Mouse (Mus musculus): ENCODE results near the gene Dvl3.
A peak's percentile ranks its signal among the peaks of the same experiment; 100 is the strongest.
"Not testable (repeated sequence)": the region's sequence is repeated elsewhere in the genome, so short reads cannot be mapped to it uniquely, and the experiment has no call there.

Dvl3 gene

GRCm38 (mm10) chr16:20516726-20517201 lies at the start of gene Dvl3:
Gene Dvl3 (plus strand): TSS chr16:20516982.
- DNase-seq: peak; percentile 95 to 98

DNA sequence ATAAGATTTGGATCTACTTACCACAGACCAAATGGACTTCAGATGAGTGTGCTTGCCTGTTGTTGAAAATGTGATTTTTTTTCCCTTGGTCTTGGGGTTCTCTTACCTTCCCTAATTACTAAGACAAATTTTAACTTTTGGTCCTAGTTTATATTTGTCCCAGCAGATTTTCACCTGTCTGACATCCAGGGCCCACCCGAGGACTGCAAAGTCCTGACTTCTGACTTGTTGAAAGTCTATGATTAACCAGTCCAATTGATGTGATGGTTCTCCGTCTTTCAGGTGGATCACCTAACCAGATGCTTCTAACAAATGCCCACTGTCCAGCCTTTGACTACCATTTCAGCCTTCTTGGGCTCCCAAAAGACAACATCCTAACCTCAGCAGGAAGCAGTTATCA lies 45.8 kb upstream of the Dvl3 start:
- no peak for DNase-seq

GRCm38 (mm10) chr16:20471686-20472085 lies 45.1 kb upstream of the Dvl3 start:
- no peak for DNase-seq

DNA sequence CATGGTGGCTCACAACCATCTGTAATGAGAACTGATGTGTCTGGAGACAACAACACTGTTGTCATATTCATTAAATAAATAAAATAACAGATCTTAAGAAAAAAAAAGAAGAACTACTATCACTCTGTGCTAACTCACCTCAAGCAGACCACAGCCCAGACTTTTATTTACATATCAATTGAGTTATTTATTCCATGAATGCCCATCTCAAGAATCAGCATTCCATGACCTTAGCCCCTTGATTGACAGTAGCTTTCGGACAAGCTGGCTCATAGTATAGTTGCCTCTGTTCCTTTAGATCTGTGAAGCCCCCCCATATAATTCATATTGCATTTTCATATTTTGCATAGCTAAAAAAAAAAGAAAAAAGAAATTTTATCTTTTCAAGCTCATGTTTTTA lies 43.0 kb upstream of the Dvl3 start:
- DNase-seq: no peak

DNA sequence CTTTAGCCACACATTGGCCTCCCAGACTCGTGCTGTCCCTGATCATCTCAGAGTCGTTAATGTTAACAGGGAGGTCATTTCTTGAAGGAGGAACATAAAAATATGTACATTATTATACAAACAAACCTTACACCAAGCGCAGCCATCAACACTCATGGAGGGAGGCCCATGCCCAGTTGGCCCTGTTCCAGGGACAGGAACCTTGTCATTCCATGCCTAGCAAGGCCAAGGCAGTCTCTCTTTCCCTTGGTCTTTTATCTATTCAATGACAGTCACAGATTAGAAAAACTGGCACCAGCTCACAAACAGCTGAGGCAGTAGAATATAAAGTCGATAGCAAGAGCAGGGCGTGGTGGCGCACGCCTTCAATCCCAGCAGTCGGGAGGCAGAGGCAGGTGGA lies 42.6 kb upstream of the Dvl3 start:
- no peak for DNase-seq

DNA sequence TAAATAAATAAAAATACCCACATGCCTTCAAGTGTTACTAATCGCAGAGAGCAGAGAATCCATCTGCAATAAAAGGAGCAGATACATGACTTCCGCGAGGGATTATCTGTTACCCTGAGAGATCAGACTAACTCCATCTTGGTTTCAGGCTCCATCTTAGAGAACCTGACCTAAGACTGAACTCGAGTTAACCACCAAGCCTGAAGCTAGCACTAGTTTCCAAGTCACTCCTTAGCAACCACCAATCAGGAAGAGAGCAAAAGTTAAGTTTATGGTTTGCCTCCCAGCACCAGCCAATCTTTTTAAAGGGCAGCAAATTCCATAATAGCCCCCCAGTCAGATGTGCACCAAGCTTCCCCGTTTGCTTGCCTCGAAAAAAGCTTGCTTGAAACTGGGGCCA lies 42.0 kb upstream of the Dvl3 start:
- DNase-seq: no peak

DNA sequence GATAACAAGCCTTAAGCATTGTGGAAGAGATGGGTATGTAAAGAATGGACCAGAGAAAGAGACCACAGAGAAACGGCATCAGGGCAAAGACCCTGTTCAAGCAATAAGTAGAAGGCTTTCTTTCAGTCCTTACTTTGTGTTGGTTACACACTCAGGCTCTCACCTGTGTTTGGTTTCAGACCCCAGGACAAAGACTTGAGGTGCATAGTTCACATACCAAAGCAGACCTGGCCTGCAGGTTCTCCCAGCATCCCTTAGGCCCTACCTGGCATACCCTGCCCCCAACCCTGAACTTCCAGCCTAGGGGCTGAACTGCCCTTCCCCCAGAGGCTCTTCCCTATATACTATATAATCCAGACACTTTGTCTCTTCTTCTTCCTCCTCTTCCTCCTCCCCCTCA lies 41.4 kb upstream of the Dvl3 start:
- peak in 1 of 2 experiments; percentile 30 for DNase-seq

GRCm38 (mm10) chr16:20476857-20477256 lies 39.9 kb upstream of the Dvl3 start:
- DNase-seq: peak; percentile 78 to 82

GRCm38 (mm10) chr16:20477270-20477669 lies 39.5 kb upstream of the Dvl3 start:
- DNase-seq: no peak

DNA sequence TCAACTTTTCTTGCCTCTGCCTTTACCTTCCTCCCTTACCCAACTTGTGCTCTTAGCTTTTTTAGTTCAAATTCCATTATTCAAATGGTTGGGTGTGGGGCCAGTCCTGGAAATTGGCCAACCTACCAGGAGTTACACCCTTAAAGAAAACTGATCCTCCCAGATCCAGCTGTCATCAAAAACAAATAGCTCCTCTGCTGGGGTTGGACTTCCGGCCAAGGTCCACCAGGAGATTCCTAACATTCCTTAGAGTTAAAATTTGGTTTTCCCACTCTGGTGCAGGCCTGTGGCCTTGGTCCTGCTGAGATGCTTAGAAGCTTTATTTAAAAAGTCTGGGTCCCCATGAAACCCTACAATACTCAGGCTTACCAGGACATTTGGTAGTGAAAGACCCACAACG lies 38.3 kb upstream of the Dvl3 start:
- no peak for DNase-seq

DNA sequence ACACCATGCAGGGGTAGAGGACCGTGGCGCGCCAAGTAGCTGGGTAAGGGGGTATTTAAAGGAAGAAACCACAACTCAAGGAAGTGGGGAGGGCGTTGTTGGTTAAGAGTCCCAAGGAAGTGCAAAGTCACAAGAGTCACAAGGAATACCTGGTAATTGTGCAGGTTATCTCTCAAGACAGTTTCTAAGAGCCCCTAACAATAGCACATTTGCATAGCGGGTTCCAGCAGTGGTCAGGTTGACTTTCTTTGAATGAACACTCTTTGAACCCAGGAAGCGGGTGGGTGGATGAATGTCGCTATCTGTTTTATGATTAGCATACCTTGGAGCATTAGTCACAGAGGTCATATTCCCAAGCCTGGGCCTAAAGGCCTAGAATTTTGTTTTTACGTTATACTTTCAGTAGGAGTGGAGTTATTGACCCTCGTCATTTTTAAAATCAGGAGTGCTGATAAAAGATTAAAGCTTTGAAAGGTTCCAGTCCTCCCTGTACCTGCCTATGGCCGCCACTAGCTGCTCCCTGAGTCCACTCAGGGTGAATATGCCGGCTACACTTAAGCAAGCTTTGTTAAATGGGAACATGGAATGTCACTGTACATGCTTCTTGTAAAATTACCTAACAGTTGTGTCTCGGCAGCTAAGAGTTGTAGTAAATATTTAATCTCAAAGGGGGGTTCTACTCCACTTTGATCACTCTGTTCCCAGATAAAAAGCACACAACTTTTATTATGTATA lies 37.6 kb upstream of the Dvl3 start:
- DNase-seq: not testable (repeated sequence)

GRCm38 (mm10) chr16:20480115-20480514 lies 36.7 kb upstream of the Dvl3 start:
- DNase-seq: peak in 1 of 2 experiments; percentile 24

GRCm38 (mm10) chr16:20481746-20482145 lies 35.0 kb upstream of the Dvl3 start:
- DNase-seq: no peak

DNA sequence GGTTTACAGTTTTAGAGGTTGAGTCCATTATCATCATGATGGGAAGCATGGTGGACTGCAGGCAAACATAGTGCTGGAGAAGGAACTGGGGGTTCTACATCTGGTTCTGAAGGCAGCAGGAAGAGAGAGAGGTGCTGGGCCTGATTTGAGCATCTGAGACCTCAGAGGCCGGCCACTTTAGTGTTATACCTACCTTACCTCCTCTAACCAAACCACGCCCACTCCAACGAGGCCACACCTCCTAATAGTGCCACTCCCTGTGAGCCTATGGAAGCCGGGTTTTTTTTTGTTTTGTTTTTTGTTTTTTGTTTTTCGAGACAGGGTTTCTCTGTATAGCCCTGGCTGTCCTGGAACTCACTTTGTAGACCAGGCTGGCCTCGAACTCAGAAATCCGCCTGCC lies 33.1 kb upstream of the Dvl3 start:
- not testable (repeated sequence) for DNase-seq

DNA sequence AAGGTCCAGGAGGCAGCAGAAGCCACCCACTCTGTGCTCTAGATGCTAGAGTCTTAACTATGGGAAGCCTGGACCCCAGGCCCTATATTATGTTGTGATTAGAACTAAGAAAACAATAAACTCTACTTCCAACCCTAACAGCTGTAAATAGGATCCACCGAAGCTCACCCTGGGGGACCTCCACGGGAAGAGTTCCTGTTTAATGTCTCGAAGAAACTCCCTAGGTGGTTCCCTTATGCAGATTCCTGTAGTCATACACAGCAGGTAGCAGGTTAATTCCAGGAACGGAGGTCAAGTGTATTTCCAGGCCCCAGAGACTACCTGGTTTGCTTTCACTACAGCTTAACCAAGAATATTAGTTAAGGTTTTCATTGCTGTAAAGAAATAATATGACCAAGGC lies 31.7 kb upstream of the Dvl3 start:
- DNase-seq: no peak

DNA sequence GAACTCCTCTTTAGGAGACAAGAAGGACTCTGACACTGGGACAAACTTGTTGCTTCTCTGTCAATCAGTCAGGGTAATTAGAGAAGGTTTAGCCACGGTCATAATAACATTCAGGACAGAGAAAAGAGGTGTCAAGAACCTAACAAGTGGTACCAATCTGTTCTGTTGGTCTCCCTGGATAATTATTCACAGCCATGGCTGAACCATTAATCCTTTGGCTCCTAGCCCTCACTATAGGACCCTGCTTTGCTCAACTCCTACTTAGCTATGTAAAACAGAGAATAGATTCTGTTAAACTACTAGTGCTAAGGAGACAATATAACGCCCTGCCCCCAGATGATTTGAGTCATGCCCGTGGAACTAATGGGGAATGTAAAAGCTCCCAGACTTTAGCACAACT lies 30.7 kb upstream of the Dvl3 start:
- no peak for DNase-seq

GRCm38 (mm10) chr16:20488151-20488550 lies 28.6 kb upstream of the Dvl3 start:
- no peak for DNase-seq

- DNase-seq: not testable (repeated sequence)
Measured at GRCm38 (mm10) chr16:20488751-20489150, 28.0 kb upstream of the Dvl3 start.

DNA sequence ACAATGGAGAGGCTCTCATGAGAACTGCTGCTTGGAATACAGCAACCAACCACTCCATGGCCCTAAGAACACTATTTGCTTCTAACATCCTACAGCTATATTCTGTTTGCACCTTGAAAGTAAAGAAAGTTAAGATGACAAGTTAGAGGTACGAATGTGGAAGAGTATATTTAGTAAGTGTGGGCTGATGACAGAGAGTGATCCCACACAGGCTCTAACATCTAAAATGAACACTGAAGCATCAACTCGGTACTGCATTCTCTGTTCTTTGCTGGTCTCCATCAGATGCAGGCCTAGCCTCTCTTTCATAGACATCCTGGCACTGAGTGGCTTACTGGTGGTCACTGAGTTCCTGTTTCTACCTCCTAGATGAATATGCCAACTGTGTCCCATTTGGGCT lies 27.5 kb upstream of the Dvl3 start:
- no peak for DNase-seq

GRCm38 (mm10) chr16:20490581-20490980 lies 26.2 kb upstream of the Dvl3 start:
- DNase-seq: no peak

DNA sequence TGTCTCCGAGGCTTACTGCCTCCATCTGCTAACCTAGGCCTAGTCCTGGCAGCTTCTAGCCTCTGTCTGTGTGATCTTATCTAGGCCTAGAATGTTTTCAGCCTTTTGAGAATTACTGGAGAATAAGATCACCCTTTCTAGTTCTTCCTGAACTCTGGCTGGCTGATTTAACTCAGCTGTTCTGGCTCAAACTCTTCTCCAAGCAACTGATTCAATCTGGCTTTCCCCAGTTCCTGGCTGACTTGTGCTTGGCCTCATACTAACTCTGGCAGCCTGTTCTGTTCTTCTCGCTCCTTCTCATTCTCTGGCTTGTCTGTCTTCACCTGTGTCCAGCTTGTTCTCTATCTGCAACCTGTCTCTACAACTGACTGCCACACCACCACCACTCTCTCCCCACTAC lies 25.5 kb upstream of the Dvl3 start:
- DNase-seq: no peak

GRCm38 (mm10) chr16:20493452-20493851 lies 23.3 kb upstream of the Dvl3 start:
- DNase-seq: no peak

GRCm38 (mm10) chr16:20496671-20497600 lies 19.8 kb upstream of the Dvl3 start:
- peak; percentile 44 to 74 for DNase-seq
